Mouse (Mus musculus): Measurements from ENCODE around the gene Mroh2a.
A peak's percentile ranks its signal among the peaks of the same experiment; 100 is the strongest.

Gene Mroh2a

GRCm38 (mm10) chr1:88258881-88259642, 32.3 kb downstream of the Mroh2a start:
- peak; percentile 76 to 85 for DNase-seq (ENCODE audit: low spot score in 2 of 2)

DNA sequence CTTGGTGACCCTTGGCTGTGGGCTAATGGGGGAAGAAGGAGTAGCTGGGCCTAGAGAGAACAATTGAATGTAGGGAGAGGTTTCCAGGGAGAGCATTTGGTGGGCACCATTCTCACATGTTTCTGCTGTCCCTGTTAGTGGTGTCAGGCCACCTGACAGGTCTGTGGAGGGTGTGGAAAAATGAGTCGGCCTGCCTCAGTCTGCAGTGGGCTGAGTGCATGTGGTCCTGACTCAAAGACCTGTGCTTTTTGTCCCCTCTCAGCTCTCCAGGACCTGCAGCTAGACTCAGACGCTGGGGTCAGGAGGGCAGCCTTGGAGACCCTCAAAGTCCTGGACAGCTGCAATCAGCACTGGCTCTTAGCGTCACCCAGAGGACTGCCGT, 32.8 kb downstream of the Mroh2a start:
- DNase-seq (ENCODE audit: low spot score in 2 of 2): peak in 1 of 2 experiments; percentile 82

- peak in 1 of 2 experiments; percentile 89 for DNase-seq (ENCODE audit: low spot score in 2 of 2)
Observed at GRCm38 (mm10) chr1:88260114-88260513, 33.3 kb downstream of the Mroh2a start.

- DNase-seq (ENCODE audit: low spot score in 2 of 2): no peak
Observed at GRCm38 (mm10) chr1:88260604-88261377, 34.0 kb downstream of the Mroh2a start.

DNA sequence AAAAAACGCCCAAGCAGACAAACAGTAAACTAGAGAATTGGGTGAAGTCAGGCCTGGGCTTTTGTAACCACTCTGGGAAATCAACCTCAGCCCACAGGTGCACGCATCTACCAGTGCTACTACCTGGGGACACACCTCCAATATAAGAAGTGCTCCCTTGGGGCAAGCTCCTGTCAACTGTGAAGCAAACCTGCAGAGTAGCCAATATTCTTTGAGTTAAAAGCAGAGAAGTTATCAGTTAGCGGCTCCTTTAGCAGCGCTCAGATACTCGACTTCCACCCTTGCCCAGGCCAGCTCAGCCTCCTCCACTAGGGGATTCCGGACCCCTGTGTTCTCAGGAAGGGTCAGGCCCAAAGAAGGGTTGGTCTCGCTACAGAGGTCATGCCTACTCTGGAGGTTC, 34.9 kb downstream of the Mroh2a start:
- no peak for DNase-seq (ENCODE audit: low spot score in 2 of 2)

GRCm38 (mm10) chr1:88262255-88262654, 35.5 kb downstream of the Mroh2a start:
- DNase-seq (ENCODE audit: low spot score in 2 of 2): peak; percentile 89 to 98

DNA sequence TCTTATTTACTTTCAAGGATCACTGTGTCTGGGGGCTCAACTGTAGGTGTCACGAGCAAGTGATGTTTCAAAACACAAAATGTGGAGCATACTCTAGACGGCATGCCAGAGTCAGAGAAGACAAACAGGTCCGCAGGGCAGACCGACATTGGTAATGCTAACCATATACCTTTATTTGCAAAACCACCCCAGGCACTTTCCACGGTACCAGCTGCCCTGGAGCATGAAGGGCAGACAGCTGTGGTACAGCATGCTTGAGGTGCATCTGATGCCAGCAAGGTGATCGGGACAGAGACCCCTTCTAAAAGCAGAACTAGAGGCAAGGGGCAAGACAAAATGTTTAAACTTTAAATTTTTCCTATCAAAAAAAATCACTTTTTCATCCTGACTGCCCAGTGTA, 36.2 kb downstream of the Mroh2a start:
- peak in 1 of 2 experiments; percentile 80 for DNase-seq (ENCODE audit: low spot score in 2 of 2)

- DNase-seq (ENCODE audit: low spot score in 2 of 2): no peak
Observed at GRCm38 (mm10) chr1:88263778-88264177, 37.0 kb downstream of the Mroh2a start.

DNA sequence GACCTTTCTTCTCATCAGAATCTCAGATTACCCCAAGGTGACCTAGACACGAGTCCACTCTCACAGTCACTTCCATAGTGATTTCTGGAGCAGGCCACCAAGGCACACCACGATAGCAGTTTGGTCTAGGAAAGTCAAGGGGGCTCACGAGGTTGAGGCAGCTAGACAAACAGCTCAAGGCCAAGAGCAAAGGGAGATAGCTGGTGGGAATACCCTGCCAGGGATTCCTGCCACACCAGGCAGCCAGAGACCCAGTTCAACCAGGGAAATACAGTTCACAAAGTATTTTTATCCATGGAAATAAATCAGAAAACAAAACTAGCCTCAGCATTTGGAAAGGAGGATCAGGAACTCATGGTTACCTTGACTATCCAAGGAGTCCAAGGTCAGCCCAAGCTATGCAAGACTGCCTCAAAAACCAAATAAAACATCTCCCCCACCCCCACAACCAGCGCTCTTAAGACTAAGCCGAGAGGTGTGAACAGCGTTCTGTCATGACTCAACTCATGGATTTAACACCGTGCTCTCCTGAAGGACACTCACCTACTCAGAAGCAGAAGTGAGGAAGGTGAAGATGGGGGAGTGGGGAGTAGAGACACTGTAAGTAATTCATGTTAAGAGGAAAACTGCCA, 37.6 kb downstream of the Mroh2a start:
- DNase-seq (ENCODE audit: low spot score in 2 of 2): no peak

GRCm38 (mm10) chr1:88264869-88265240, 38.1 kb downstream of the Mroh2a start:
- DNase-seq (ENCODE audit: low spot score in 2 of 2): peak in 1 of 2 experiments; percentile 83

DNA sequence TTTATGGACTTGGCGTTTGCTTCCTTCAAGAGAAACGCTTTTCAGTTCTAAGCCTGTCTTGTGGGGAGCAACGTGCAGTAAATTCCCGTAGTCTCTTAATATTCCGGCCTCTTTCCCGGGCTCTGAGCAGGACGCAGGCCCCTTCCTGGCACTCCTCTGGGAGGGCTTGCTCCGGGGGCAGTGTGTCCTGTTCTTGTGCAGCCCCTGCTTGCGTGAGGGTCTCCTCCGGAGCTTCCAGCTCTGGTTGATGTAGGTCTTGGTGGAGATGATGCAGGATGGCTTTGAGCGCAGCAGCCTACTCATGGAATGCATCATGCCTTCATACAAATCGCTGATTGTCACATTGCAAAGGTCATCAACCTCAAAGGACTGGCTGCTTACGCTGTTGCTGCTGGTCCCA, 39.3 kb downstream of the Mroh2a start:
- DNase-seq (ENCODE audit: low spot score in 2 of 2): peak; percentile 37 to 67

DNA sequence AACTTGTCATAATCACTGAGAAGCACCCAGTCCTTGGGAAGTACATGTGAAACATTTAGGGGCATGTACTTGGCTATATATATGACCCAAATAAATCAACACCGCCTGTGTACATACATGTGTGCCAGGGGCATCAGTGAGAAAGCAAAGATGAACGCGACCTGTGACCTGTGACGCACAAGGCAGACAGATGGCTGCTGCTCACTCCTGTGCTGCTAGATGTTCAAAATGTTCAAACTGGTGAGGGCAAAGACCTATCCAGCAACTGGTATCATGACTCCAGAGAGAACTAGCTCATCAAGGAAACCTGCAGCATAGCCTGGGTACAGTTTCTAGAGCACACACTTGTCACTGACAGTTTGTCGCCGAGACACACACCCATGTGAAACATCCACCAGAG, 40.7 kb downstream of the Mroh2a start:
- no peak for DNase-seq (ENCODE audit: low spot score in 2 of 2)

DNA sequence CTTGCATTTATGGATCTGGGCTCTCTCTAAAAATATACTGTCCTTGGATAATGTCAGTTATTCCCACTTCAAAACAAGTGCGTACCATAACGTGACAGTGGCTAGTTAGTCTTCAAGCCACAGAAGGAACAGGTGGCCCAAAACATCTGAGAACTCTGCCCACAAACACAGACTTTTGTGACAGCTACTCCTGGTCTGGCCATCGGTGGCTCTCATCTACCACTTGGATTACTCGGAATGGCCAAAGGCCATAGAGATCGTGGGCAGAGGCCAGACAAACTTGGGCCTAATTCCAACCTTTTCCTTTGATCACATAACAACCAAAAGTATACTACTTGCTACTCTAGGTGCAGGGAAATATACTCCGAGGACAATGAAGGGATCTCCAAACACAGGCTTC, 41.3 kb downstream of the Mroh2a start:
- peak in 1 of 2 experiments; percentile 43 for DNase-seq (ENCODE audit: low spot score in 2 of 2)

DNA sequence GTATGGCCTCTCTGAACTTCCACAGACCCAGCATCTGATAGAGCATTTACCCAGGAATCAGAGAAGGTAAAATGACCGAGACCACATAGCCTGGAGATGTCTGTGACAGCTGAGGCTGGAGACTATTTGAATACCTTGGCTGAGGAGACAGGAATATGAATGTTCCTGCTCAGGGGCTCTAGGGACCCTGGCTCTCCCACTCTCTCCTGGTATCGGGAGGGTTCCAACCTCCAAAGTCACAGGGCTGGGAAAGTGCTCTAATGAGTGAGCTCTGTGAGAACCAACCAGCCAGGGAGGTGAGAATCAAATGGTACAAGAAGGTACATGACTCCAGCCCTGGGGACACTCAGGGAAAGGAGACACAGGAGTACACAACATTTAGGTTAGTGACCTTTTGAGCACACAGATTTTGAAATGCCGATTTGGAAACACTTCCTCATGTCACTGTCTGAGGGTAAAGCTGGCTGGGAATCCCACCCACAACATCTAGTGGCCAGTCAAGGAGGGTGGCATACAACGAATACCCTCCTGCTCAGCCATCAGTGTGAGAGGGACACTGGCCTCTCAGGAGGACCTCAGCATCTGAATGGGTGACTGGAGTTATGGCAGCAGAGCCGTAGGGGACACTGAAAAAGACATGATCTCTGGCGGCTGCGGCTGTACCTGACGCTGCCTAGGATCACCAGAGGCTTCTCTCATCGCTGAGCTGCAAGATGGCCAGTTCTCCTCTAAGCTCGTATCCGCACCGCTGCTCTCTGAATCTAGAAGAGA, 42.9 kb downstream of the Mroh2a start:
- DNase-seq (ENCODE audit: low spot score in 2 of 2): peak; percentile 39 to 74

DNA sequence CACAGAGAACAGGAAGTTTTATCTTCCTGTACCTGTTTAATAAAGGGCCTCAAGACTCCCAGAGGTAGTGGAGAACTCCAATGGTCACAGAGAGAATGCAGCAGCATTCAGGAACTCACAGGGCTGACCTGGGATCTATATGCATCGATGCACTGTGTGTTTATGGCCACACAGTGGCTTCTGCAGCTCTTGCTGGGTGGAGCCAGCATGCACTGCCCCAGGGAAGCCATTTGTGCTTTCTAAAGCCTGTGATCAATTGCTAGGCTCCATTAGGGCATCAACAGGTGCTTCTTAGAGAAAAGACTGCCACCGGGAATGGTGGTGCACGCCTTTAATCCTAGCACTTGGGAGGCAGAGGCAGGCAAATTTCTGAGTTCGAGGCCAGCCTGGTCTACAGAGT, 46.1 kb downstream of the Mroh2a start:
- no peak for DNase-seq (ENCODE audit: low spot score in 2 of 2)

- DNase-seq (ENCODE audit: low spot score in 2 of 2): peak; percentile 35 to 73
Observed at GRCm38 (mm10) chr1:88273326-88273725, 46.5 kb downstream of the Mroh2a start.

- peak in 1 of 2 experiments; percentile 26 for DNase-seq (ENCODE audit: low spot score in 2 of 2)
Observed at GRCm38 (mm10) chr1:88273832-88274231, 47.0 kb downstream of the Mroh2a start.

GRCm38 (mm10) chr1:88274371-88275077, 47.7 kb downstream of the Mroh2a start:
- peak; percentile 22 to 70 for DNase-seq (ENCODE audit: low spot score in 2 of 2)

DNA sequence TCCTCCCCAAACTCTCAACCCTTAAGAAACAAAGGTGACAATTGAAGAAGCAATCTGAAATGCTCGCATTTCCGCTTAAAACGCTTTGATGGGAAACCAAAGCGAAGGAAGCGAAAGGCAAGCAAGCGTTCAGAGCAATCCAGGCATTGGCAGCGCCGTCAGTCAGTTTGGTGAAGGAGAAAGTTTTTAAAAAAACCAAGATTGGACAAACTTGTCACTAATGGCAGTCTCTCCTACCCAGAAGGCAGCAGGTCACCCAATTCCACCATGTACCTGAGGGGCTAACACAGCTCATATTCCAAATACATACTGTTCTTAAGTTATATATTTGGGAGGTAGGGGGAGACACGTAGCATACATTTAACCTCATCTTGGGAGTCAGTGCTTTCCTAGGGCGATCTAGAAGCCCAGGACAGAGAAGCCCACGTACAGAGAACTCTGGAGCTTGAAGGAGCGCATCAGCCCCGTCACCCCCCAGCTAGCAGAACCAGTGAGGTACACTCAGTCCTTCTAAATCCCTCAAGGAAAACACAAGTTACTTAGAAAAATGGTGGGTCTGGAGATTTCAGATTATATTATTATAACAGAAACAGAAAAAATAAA, 48.4 kb downstream of the Mroh2a start:
- no peak for DNase-seq (ENCODE audit: low spot score in 2 of 2)

DNA sequence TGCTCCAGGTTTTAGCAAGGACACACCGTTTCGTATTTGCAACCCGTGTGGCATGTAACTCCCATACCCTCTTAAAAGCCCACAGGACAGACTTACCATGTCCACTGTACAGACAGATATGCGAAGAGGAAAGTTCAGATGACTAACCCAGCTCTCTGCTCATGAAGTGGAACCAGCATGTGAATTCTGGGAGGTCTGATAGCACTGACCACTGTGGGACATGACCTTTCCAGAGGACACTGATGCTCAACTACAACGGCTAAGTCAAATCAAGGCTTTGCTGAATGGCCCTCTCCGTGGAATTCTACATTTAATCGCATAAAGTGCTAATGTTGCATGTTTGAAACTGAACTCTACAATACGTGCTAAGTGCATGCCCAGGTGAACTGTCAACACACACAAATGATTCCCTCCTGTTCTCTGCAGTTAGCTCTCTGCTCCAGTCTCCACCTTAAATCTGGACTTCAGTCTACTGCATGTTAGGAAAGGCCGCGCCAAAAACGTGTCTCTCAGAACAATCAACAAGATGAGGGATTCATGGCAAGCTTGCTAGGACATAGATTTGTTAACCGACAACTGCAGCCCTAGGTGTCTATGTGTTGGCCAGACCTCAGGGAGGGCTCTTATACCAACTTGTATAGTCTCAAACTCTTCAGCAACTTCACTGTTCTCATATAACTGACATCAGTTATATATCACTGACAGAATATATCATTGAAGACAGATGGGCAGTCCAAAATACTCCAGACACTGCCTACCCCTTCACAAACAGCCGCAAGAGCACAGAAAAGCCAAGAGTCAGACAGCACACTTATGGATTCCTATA, 49.1 kb downstream of the Mroh2a start:
- peak; percentile 28 to 66 for DNase-seq (ENCODE audit: low spot score in 2 of 2)
